Mouse (Mus musculus) frontal cortex, postnatal 10 days (tissue): ENCODE data around the gene Cct7.

Experiments used
- DNase-seq, 2 experiments: peaks; one replicate each; pipeline ENCODE4 v3.0.0; 2022; ENCODE audit warnings: low spot score in 2 of 2, mixed read lengths in 1 of 2

The Cct7 gene

DNA sequence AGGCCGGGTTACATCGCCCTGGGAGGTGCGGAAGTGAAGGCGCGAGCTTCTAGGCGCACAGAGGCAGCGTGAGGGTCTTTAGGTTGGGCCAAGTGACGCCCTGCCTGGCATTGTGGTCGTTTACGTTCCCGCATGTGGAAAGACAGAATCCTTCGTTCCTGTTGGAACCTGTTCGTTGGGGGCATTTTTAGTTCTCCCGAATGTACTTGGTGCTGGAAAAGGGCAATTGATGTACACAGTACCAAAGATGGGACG lies 1.0 kb downstream of the Cct7 start:
- no peak for DNase-seq

DNA sequence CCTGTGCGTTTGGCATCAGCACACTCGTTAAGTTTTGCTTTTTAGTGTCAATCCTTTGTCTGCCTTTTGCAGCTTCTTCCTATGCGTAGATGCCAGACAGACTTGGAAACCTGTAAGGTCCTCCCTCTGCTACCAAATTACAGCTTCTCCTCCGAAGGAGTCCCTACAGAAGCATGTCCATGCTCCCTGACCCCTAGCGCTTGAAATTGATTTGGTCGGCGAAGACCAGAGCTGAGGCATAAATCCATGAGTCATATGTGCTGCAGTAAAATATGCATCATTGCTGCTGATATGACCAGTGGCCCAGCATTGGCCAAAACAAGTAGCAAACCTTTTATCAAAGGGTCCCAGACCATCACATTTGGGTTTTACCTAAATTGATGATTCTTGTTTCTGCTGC lies 1.5 kb downstream of the Cct7 start:
- no peak for DNase-seq

DNA sequence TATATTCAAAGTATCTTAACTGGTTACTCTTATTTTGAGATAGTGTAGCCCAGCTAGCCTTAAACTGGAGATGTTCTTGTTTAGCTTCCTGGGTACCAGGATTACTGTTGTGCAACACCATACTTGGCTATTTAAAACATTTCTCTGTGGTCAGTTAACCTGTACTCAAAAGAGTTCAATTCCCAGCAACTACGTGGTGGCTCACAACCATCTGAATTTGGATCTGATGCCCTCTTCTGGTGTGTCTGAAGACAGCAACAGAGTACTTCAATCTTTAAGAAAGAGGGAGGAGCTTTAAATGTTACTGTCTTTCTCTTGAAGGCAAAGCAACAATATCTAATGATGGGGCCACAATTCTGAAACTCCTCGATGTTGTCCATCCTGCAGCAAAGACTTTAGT lies 8.3 kb downstream of the Cct7 start:
- no peak for DNase-seq

DNA sequence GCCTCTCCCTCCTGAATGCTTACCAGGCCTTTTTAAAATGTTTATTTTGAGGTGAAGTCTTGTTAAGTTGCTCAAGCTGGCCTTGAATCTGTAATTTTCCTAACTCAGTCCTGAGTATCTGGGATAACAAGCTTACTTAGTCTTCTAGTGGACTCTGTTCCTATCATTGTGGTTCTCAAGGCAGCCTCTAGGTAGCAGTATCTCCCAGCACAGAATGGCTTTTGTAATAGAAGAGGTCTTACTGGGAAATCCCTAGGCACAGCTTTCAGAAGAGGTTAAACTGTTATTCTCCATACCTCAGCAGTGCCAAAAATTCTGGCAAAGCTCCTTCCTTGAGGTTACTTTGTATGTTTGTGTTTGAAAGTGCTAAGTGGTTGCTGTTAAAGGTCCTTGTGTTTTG lies 14.1 kb downstream of the Cct7 start:
- DNase-seq, result no peak

DNA sequence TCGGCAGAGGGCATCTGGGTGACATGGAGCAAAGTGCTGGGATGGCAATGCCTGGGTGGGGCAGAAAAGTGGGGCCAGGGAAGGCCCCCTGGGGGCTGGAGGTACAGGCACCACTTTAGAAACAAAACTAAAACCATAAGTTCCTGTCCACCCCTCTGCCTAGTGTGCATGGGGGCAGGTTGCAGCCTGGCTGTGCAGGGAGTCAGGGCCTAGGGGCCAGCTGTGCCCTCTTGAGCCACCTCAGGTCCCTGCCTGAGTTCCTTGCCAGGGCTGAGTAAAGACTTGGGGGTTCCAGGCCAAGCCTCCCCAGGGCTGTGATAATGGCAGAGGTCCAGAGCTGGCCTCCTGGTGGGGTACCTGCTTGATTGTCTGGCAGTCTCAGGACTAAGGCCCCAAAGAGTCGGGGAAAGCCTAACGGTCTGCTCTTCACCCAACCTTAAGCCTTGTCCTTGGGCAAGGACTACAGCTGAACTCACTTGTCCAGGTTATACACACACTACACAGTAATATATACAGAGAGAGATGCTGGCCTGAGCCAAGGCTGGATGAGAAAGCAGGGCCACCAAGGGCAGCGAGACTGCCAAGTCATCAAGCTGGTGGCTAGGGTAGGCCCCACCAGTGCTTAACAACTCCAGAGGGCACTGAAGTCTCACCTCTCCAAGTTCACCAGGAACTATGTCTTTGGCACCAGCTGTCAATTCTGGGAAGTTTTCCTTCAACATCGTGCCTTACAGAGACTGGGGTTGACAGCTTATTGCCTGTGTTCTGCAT lies 18.5 kb downstream of the Cct7 start:
- DNase-seq, result no peak

DNA sequence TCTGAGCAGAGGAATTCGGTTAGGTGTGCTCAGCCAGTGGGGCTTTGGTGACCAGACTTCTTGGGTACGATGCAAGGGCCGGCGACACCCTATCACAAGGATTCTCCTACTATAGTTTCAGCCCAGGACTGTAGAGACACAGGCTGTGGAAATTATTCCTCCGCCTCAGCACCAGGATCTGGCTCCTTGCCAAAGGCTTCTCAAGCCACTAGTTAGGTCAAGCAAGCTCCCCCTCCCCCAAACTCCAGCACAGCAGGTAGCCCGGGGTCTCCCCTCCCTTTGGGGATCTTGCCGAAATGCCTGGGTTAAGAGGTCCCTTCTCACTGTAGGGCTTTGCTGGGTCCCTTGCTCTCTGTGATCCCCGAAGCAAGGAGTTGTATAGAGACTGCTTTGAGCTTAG lies 20.6 kb downstream of the Cct7 start:
- no peak for DNase-seq

DNA sequence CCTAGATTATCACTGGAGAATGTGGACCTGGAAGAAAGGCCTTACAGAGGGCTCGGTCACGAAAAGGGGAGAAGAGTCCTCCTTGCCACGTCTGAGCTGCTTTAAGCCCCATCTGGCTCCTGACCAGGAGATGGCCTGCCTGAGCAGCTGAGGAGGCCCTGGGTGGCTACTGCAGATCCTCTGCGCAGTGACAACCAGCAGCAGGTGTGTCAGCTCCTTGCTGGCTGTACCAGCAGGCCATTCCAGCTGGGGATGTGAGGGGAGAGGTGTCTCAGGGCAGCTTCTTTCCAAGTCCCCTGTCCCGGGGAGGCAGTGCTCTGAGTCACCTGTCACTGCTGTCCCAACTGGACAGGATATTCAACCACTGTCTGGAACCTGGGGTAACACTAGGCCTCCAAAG lies 21.2 kb downstream of the Cct7 start:
- DNase-seq, result no peak

DNA sequence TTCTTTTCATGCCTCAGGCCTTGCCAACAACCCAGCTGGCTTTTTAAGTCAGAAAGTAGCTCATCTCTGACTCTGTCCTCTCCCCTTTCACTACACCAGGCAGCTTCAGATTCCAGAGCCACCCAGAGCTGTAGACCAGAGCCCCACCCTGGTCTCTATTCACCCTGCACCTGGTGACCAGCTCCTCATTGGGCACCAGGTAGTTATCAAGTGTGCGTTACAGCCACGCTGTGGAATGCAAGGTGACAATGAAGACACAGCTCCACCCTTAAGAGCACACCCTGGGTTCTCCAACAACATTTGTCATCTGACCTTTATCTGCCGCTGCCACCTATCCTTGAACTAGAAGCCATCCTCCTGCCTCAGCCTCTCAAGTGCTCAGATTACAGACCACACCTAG lies 24.3 kb downstream of the Cct7 start:
- no peak for DNase-seq

DNA sequence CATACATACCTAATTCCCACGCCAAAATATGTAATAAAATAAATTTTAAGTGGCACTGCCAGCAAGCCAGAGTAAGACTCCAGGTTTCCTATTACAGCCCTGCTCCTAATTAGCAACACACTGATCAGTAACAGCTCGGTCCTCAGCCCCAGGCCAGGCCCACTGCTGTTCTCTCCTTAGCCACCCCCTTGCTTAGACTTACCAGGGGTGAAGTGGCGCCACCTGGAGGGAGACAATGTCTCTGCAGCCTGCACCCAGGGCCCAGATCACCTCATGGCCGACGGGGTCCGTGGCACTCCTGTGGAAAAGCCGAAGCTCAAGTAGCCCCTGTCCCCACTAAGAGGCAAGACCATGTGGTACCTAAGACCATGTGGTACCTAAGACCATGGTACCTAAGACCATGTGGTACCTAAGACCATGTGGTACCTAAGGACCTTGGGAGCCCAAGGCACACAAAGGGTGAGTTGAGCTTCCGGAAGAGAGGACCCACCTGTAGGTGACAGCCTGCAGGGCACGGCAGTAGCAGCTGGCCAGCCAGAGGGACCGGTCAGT lies 26.1 kb downstream of the Cct7 start:
- no peak for DNase-seq

DNA sequence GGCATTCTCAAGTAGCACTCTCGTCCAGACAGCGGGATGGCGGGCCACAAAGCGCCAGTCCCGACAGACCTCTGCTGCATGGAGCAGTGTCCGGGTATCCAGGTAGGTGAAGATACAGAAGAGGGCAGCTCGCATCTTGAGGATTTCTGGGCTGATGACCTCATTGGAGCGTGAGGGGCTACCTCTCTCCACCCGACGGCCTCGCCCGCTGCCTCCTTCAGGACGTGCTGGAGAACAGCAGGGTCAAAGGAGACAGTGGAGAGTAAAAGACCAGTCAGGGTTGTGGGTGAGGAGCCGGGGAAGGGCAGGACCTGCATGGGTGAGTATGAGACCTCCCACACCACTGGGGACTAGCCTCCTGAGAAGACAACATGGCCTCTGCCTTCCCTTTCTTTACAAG lies 27.1 kb downstream of the Cct7 start:
- no peak for DNase-seq

DNA sequence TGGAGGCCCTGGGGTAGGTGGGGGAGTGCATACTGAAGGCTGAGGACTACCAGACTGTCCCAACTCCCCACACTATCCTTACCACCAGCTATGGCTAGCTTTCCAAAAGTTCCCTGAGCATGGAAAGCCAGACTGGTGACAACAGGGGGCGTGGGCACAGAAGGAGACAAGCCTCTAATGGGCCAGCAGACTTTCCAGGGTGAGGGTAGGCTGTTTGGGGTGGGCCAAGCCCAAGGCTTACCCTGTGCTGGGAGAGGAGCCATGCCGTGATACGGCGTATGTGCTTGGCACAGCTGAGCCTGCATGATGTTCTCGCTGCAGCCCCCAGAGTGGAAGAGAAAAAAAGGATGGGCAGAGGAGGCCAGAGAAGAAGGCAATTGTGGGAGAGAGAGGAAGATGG lies 28.7 kb downstream of the Cct7 start:
- no peak for DNase-seq

DNA sequence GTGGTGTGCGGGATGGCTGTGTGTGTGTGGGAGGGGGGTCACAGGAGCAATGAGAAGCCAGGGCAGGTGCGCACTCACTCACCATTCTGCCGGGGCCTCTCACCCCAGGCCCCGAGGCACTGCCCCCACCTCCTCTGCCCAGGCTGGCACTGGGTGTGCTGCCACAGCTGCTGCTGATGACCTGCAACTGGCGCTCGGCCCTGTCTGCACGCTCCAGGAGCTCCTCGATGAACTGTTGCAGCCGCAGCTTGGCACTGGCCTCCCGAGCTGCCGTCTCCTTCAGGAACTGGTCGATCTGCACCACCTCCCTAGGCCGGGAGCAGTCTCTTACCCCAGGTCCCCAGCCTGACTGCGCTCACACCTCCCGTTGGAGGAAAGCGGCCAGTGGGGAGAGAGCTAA lies 29.4 kb downstream of the Cct7 start:
- DNase-seq, result no peak

DNA sequence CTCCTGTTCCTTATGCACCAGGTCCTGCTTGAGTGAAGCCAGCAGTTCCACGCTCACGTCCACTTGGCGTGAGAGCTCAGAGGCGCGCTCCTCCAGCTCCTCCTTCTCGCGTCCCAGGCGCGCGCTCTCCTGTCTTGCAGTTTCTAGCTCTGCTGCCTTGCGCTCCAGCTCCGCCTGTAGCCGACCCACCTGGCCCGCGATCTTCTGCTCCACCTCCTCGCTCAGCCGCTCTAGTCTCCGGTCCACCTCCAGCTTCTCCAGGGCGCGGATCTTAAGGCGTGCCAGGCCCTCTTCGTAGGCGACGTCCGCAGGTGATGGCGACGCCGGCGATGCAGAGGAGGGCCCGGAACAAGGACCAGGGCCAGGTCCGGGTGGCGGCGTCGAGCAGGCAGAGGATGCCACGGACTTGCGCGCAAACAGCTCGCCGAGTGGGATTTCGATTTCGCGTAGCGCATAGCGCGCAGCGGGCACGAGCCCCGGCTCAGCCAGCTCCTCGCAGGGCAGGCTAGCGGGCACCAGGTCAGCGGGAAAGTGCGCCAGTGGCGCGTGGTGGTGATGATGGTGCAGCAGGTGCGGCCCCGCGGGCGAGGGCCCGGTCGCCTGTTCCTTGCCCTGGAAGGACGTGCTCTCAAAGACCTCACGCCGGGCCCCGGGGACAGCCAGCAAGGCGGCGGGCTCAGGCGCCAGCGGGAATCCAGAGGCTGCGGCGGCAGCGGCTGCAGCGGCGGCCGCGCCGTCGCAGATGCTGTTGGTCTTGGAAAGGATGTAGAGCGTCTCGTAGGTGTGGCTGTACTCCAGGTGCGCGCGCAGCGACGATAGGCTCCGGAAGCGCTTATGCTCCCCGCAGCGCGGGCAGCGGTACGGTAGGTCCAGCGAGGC lies 32.8 kb downstream of the Cct7 start:
- DNase-seq, result no peak

DNA sequence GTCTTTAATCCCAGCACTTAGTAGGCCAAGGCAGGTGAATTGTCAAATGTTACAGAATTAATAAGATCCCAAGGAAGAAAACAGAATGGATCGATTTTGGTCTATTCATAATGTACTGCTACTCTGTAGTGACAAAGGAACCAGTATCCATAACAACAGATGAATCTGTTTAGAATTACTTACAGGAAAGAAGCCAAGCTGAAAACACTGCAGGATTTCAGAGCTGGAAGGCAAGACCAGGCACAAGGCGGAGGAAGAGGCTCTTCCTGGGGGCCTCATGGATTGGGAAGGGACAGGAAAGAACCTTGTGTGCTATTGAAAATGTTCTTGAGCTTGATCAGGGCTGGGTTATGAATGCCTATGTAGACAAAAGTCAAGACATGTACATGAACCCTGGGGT lies 34.4 kb downstream of the Cct7 start:
- no peak for DNase-seq

DNA sequence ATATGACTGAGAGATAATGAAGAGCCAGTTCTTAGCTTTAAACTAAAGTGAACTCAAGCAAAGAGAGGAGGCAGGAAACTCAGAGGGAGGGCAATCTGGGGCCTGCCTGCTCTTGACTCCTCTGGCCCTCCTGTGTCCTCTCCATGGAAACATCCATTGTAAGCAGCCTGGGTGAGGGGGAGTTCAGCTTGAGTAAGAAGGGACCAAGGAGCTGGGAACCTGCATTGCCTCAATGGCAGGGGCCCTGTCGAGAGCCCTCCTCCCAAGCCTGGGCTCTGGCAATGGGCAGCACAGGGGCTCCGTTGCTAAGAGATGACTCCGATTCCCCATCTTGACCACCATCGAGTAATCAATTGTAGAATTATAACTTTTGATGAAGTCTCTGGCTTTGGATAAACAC lies 37.2 kb downstream of the Cct7 start:
- DNase-seq, result no peak

DNA sequence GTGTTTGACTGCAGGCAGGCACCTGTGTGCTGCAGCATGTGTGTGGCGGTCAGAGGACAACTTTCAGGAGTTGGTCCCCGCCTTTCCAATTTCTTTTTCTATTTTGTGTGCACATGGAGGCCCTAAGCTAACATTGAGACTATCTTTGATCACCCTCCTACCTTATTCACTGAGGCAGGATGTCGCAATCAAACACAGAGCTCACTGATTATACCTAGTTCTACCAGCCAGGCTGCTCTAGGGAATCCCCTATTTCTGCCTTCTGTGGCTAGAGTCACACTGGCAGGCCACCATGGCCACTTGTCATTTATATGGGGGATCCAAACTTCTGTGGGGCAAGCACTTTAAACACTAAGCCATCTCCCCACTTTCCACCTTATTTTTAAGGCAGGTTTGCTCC lies 38.4 kb downstream of the Cct7 start:
- no peak for DNase-seq

DNA sequence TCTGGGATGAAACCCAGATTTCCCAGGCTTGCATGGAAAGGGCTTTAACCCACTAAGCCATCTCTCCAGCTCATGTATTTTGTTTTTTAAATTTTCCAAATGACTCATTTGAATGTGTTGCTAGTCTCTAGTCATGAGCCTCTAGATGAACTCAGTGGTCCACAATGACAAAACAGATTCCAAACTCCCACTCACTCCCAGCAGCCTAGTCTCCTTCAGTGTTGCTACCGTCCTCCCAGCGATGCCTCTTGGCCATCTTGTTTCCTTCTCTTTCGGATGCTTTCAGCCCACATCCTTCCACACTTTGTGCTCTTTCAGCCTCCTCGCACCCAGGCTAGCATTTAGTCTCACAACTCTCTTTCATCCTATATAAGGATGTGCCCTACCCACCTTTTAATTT lies 38.9 kb downstream of the Cct7 start:
- DNase-seq, result no peak

DNA sequence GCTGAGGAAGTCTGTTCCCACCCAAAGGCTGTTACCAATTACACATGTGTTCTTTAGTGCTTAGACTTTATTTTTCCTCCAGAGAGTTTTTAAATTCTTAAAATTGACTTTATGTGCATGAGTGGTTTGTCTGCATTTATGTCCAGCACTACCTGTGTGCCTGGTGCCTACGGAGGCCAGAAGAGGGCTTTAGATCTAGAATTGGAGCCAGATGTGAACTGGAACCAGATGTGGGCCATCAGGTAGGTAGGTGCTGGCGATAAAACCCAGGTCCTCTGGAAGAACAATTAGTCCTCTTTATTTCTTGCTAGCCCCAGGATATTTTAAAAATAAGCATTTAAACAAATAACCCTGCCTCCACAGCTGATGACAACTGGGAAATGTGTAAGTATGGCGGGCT lies 40.3 kb downstream of the Cct7 start:
- DNase-seq, result no peak

DNA sequence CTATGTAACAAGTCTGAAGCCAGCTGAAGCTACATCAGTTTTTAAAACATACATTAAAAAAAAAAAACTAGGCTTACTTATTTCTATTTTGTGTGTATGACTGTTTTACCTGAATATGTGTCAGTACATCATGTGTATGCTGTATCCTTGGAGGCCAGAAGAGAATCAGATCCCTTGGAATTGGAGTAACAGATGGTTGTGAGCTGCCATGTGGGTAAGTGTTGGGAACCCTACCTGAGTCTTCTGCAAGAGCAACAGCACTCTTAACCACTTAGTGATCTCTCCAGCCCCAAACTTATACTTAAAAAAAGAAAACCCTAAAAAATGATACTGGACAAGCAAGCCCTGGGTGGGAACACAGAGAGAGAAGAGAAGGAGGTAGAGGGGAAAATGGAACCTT lies 45.7 kb downstream of the Cct7 start:
- DNase-seq, result no peak

DNA sequence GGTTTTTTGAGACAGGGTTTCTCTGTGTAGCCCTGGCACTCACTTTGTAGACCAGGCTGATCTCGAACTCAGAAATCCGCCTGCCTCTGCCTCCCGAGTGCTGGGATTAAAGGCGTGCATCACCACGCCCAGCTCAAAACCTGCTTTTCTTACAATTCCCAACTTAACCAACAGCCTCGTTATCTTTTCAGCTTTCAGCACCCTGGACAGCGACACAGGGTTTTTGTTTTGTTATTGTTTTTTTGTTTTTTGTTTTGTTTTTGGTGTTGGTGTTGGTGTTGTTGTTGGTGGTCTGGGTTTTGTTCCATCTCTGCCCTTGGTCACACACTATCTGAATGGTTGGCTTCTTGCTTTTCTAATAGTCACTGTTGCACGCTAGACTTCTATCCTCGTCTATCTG lies 46.8 kb downstream of the Cct7 start:
- DNase-seq, result no peak

DNA sequence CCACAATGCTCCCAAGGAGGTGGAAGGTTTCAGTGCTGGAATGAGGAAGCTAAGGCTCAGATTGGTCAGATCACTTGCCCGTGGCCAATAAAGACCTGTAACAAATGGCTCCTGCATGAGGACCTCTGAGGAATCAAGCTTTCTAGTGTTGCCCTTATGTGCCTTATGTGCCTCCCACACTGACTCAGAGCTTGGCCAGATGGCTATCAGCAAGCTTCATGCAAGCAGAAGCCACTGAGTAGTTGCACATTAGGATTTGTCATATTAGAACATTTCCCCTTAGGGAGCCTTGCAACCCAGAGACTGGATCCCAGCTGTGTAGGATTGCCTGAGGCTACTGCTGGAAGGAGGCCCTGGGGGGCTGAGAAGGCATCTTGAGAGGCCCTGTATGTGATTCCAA lies 49.1 kb downstream of the Cct7 start:
- DNase-seq, result no peak

DNA sequence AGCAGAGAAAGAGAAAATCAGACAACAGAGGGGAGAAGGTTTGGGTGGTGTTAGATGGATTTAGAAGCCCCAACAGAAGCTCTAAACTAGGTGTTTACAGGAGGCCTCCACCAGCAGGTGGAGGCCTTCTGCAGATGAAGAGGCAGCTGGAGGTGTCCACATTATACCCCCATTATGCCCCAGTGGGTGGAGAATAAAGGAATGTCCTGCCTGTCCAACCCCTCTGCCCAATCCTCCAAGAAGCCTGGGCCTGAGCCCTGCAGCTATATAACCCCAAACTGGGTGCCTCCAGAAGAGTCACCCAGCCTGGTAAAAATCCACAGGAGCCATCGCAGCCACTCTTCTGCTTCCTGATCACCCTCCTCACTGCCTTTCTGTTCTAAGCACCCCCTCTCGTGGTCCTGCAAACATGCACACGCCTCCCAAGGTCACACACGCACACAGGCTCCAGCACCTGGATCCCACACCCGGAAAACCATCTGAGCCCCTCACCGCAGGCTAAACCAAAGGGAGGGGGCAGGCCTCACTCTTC lies 50.3 kb downstream of the Cct7 start:
- no peak for DNase-seq
